Mouse (Mus musculus) myocyte (in vitro differentiated cells): Measurements from ENCODE around the gene Col17a1. TPM values are rescaled to one million over a fixed set of nuclear protein-coding genes. Genes with fewer than 3 reads are reported as not detected.
A peak's percentile ranks its signal among the peaks of the same experiment; 100 is the strongest.

Experiments
- H3K27me3 ChIP-seq: one replicate; pipeline ENCODE4 v1.6.1; 2011; ENCODE audit not compliant: control insufficient read depth, insufficient read depth, insufficient read length
- H3K36me3 ChIP-seq: one replicate; pipeline ENCODE4 v1.6.1; 2011; ENCODE audit not compliant: control insufficient read depth, insufficient read depth
- H3K4me2 ChIP-seq: one replicate; pipeline ENCODE4 v1.6.1; 2011; ENCODE audit warnings: low read depth, control low read depth
- H3K4me3 ChIP-seq: one replicate; pipeline ENCODE4 v1.5.1; 2011; ENCODE audit warnings: mild to moderate bottlenecking, control low read depth, moderate library complexity
- H3K79me2 ChIP-seq: one replicate; pipeline ENCODE4 v1.6.1; 2011; ENCODE audit not compliant: control insufficient read depth, insufficient read depth
- H3ac ChIP-seq: one replicate; pipeline ENCODE4 v1.6.1; 2011; ENCODE audit not compliant: control insufficient read depth, insufficient read length
- CEBPB ChIP-seq: IDR thresholded peaks from 2 replicates; pipeline ENCODE4 v1.6.1; 2011; ENCODE audit warnings: mild to moderate bottlenecking, moderate library complexity; ENCODE audit not compliant: poor library complexity, insufficient read depth, severe bottlenecking
- E2F4 ChIP-seq: IDR thresholded peaks from one replicate; pipeline ENCODE4 v1.6.1; 2011; ENCODE audit warnings: mild to moderate bottlenecking, control low read depth, moderate library complexity; ENCODE audit not compliant: insufficient read depth
- MAX ChIP-seq: IDR thresholded peaks from one replicate; pipeline ENCODE4 v1.6.1; 2011; ENCODE audit warnings: low read depth, mild to moderate bottlenecking, control low read depth
- MYOD1 ChIP-seq, 3 experiments: IDR thresholded peaks; one replicate each; pipeline ENCODE4 v1.6.1; 2011; ENCODE audit warnings: control low read depth in 2 of 3, low read depth in 2 of 3, mild to moderate bottlenecking in 2 of 3, moderate library complexity in 1 of 3; ENCODE audit not compliant: insufficient read length in 2 of 3, control insufficient read depth in 1 of 3
- MYOG ChIP-seq, 3 experiments: IDR thresholded peaks; one replicate each; pipeline ENCODE4 v1.6.1; 2011; ENCODE audit warnings: control low read depth in 2 of 3, low read depth in 2 of 3, mild to moderate bottlenecking in 2 of 3; ENCODE audit not compliant: insufficient read length in 2 of 3, control insufficient read depth in 1 of 3, insufficient read depth in 1 of 3
- POLR2A ChIP-seq: IDR thresholded peaks from one replicate; pipeline ENCODE4 v1.6.1; 2011; ENCODE audit warnings: low read depth, mild to moderate bottlenecking, control low read depth, moderate library complexity; ENCODE audit not compliant: insufficient read length
- POLR2AphosphoS2 ChIP-seq: IDR thresholded peaks from one replicate; pipeline ENCODE4 v1.6.1; 2011; ENCODE audit warnings: low read depth, control low read depth; ENCODE audit not compliant: insufficient read length
- REST ChIP-seq: IDR thresholded peaks from one replicate; pipeline ENCODE4 v1.6.1; 2011; ENCODE audit warnings: mild to moderate bottlenecking, control low read depth, moderate library complexity; ENCODE audit not compliant: insufficient read depth, insufficient read length
- SRF ChIP-seq: IDR thresholded peaks from one replicate; pipeline ENCODE4 v1.6.1; 2011; ENCODE audit warnings: low read depth; ENCODE audit not compliant: control insufficient read depth, insufficient read length
- TCF12 ChIP-seq: IDR thresholded peaks from one replicate; pipeline ENCODE4 v1.6.1; 2011; ENCODE audit warnings: mild to moderate bottlenecking, control low read depth; ENCODE audit not compliant: poor library complexity, insufficient read depth, severe bottlenecking
- TCF3 ChIP-seq: IDR thresholded peaks from one replicate; pipeline ENCODE4 v1.6.1; 2011; ENCODE audit warnings: low read depth, control low read depth; ENCODE audit not compliant: insufficient read length
- USF1 ChIP-seq: IDR thresholded peaks from one replicate; pipeline ENCODE4 v1.6.1; 2011; ENCODE audit warnings: low read depth, mild to moderate bottlenecking, control low read depth, moderate library complexity
- polyA plus RNA-seq: library from polyadenylated mRNA; unstranded; fragments of >200 nt; fragmentation: generic; extraction: Trizol; gene quantifications from one replicate; pipeline ENCODE4 v1.2.1, GENCODE M21; 2012; ENCODE audit warnings: missing spikeins

Gene Col17a1
- 0.18 TPM for polyA plus RNA-seq

GRCm38 (mm10) chr19:47691994-47692393 lies at the start of gene Col17a1:
TSS of gene Col17a1 (minus strand) at chr19:47692094.
- H3K79me2 ChIP-seq: no peaks in the 10 kb centered on the region
- H3K36me3 ChIP-seq: no peaks in the 10 kb centered on the region
- TF ChIP-seq POLR2A (no peak), MAX (no peak), TCF3 (no peak), POLR2AphosphoS2 (no peak), USF1 (no peak), E2F4 (no peak), SRF (no peak), CEBPB (no peak), TCF12 (no peak), MYOD1 (IDR thresholded peaks at IDR 0.05; ENCODE audit: control insufficient read depth in 1 of 3, insufficient read length in 2 of 3, low read depth in 2 of 3) (no peak), MYOG (IDR thresholded peaks at IDR 0.05; ENCODE audit: control insufficient read depth in 1 of 3, insufficient read depth in 1 of 3, insufficient read length in 2 of 3, low read depth in 2 of 3) (no peak)
- H3K4me2 ChIP-seq: no peak within 1 kb of the TSS
- H3K27me3 ChIP-seq: no peaks in the 10 kb centered on the region
- H3ac ChIP-seq: no peak within 1 kb of the TSS
- no peak within 1 kb of the TSS for H3K4me3 ChIP-seq

GRCm38 (mm10) chr19:47731931-47732330 lies 40.0 kb upstream of the Col17a1 start:
- no peak for TF ChIP-seq TCF3
- no peak for TF ChIP-seq CEBPB
- TF ChIP-seq MYOG (IDR thresholded peaks at IDR 0.05; ENCODE audit: control insufficient read depth in 1 of 3, insufficient read depth in 1 of 3, insufficient read length in 2 of 3, low read depth in 2 of 3): no peak
- no peak for TF ChIP-seq SRF
- TF ChIP-seq USF1: no peak
- no peak for TF ChIP-seq TCF12
- no peak for TF ChIP-seq MAX
- no peak for TF ChIP-seq MYOD1 (IDR thresholded peaks at IDR 0.05; ENCODE audit: control insufficient read depth in 1 of 3, insufficient read length in 2 of 3, low read depth in 2 of 3)
- TF ChIP-seq POLR2A: no peak
- TF ChIP-seq REST: no peak
- TF ChIP-seq E2F4: no peak
- TF ChIP-seq POLR2AphosphoS2: no peak
- H3ac ChIP-seq: peak overlapping the region; percentile 89
- peaks cover 34% of the 10 kb centered on the region for H3K36me3 ChIP-seq
- H3K27me3 ChIP-seq: no peaks in the 10 kb centered on the region
- H3K4me3 ChIP-seq: peak overlapping the region; percentile 69
- H3K79me2 ChIP-seq: peaks cover 21% of the 10 kb centered on the region
- peak overlapping the region; percentile 72 for H3K4me2 ChIP-seq

- no peaks in the 10 kb centered on the region for H3K27me3 ChIP-seq
- peak within 1 kb of the TSS; percentile 89 for H3ac ChIP-seq
- H3K4me2 ChIP-seq: peak within 1 kb of the TSS; percentile 97
- no peak for TF ChIP-seq REST
- TF ChIP-seq MAX: no peak
- TF ChIP-seq MYOD1 (IDR thresholded peaks at IDR 0.05; ENCODE audit: control insufficient read depth in 1 of 3, insufficient read length in 2 of 3, low read depth in 2 of 3): peak in 2 of 3 experiments; percentile 61 to 70
- TF ChIP-seq USF1: no peak
- TF ChIP-seq POLR2AphosphoS2: peak; percentile 93
- peak in 1 of 3 experiments; percentile 63 for TF ChIP-seq MYOG (IDR thresholded peaks at IDR 0.05; ENCODE audit: control insufficient read depth in 1 of 3, insufficient read depth in 1 of 3, insufficient read length in 2 of 3, low read depth in 2 of 3)
- TF ChIP-seq E2F4: no peak
- peak; percentile 93 for TF ChIP-seq POLR2A
- TF ChIP-seq SRF: no peak
- TF ChIP-seq TCF3: no peak
- no peak for TF ChIP-seq TCF12
- TF ChIP-seq CEBPB: no peak
- peaks cover 34% of the 10 kb centered on the region for H3K36me3 ChIP-seq
- peaks cover 21% of the 10 kb centered on the region for H3K79me2 ChIP-seq
- peak within 1 kb of the TSS; percentile 69 for H3K4me3 ChIP-seq
Measured at GRCm38 (mm10) chr19:47731071-47731881, 39.4 kb upstream of the Col17a1 start, which contains the start of gene Sfr1. TSS of gene Sfr1 (plus strand) at chr19:47731682.

- Histone ChIP-seq H3K27me3 (no peaks in the 10 kb centered on the region), H3K36me3 (peaks cover 30% of the 10 kb centered on the region), H3ac (peak overlapping the region; percentile 89), H3K4me2 (peak overlapping the region; percentile 97), H3K4me3 (peak overlapping the region; percentile 69), H3K79me2 (peaks cover 21% of the 10 kb centered on the region)
- TF ChIP-seq SRF: no peak
- TF ChIP-seq MAX: no peak
- no peak for TF ChIP-seq MYOG (IDR thresholded peaks at IDR 0.05; ENCODE audit: control insufficient read depth in 1 of 3, insufficient read depth in 1 of 3, insufficient read length in 2 of 3, low read depth in 2 of 3)
- TF ChIP-seq POLR2A: no peak
- TF ChIP-seq USF1: no peak
- no peak for TF ChIP-seq CEBPB
- no peak for TF ChIP-seq TCF12
- TF ChIP-seq MYOD1 (IDR thresholded peaks at IDR 0.05; ENCODE audit: control insufficient read depth in 1 of 3, insufficient read length in 2 of 3, low read depth in 2 of 3): no peak
- no peak for TF ChIP-seq POLR2AphosphoS2
- TF ChIP-seq REST: no peak
- no peak for TF ChIP-seq E2F4
- TF ChIP-seq TCF3: no peak
Measured at GRCm38 (mm10) chr19:47730691-47731070, 38.8 kb upstream of the Col17a1 start.
